Mouse (Mus musculus) layer of hippocampus, adult 18-20 months (tissue): Measurements from ENCODE around the gene Lrrc10b. TPM values are rescaled to one million over a fixed set of nuclear protein-coding genes. Genes with fewer than 3 reads are reported as not detected.

Source experiments
- total RNA-seq, 2 experiments: library from RNA; stranded (reverse); gene quantifications; 2 replicates each; pipeline ENCODE4 v1.2.3; 2021

Lrrc10b gene
- total RNA-seq, 2 experiments from 2014 or later, result 70.5 to 77.9 TPM

Other genes with a start within 250 kb of the Lrrc10b start
- 10 to 100 TPM; 31.9 to 33.9 TPM for gene Myrf, start 216.7 kb downstream of the Lrrc10b start, total RNA-seq
- gene Dagla, start 152.6 kb downstream of the Lrrc10b start, total RNA-seq, result 100 to 1,000 TPM; 107 to 118 TPM
- gene Syt7, start 68.4 kb downstream of the Lrrc10b start, total RNA-seq, result 100 to 1,000 TPM; 280 to 316 TPM
- gene Ppp1r32, start 25.5 kb upstream of the Lrrc10b start, total RNA-seq, result 1 to 10 TPM; 1.3 to 1.9 TPM
- gene Cpsf7, start 67.8 kb upstream of the Lrrc10b start, total RNA-seq, result 10 to 100 TPM; 68.6 to 74.5 TPM
- gene Sdhaf2, start 68.7 kb upstream of the Lrrc10b start, total RNA-seq, result 10 to 100 TPM; 51.3 to 55.5 TPM
- 10 to 100 TPM; 10.6 to 10.8 TPM for gene Tmem216, start 98.8 kb upstream of the Lrrc10b start, total RNA-seq
- gene Cyb561a3, start 119.7 kb upstream of the Lrrc10b start, total RNA-seq, result 1 to 10 TPM; 9.4 TPM
- gene Tmem138, start 119.9 kb upstream of the Lrrc10b start, total RNA-seq, result 10 to 100 TPM; 11.2 to 12.8 TPM
- 100 to 1,000 TPM; 193 to 196 TPM for gene Ddb1, start 147.9 kb upstream of the Lrrc10b start, total RNA-seq
- gene Tkfc, start 148.2 kb upstream of the Lrrc10b start, total RNA-seq, result 10 to 100 TPM; 15.2 to 16.8 TPM
- gene Vwce, start 176.7 kb upstream of the Lrrc10b start, total RNA-seq, result under 1 TPM; 0.35 to 0.56 TPM
- not detected for gene Pga5, start 220.6 kb upstream of the Lrrc10b start, total RNA-seq
- 10 to 100 TPM; 19.3 to 23.1 TPM for gene Vps37c, start 231.3 kb upstream of the Lrrc10b start, total RNA-seq